Mouse (Mus musculus) frontal cortex, adult 2 months (tissue): ENCODE measurements at regions not wholly inside any gene's neighbourhood (a gene's known extent, or its start where the extent isn't known, plus 50 kb on each side); places are given as distances from the start of the nearest gene placed in this dataset.

ENCODE experiments used
- DNase-seq, 2 experiments: peaks; one replicate each; pipeline ENCODE4 v3.0.0; 2022; ENCODE audit warnings: low spot score in 1 of 2; ENCODE audit errors: extremely low spot score in 1 of 2

- no peak for DNase-seq
Observed at GRCm38 (mm10) chr7:98768460-98768859, 65.6 kb downstream of the Thap12 start.

- DNase-seq: no peak
Observed at GRCm38 (mm10) chr7:98769111-98769734, 65.7 kb upstream of the Wnt11 start.

- DNase-seq: no peak
Observed at GRCm38 (mm10) chr7:98770257-98770890, 64.5 kb upstream of the Wnt11 start.

- no peak for DNase-seq
Observed at GRCm38 (mm10) chr7:98771134-98771775, 63.7 kb upstream of the Wnt11 start.

GRCm38 (mm10) chr7:98774597-98774996, 60.3 kb upstream of the Wnt11 start:
- no peak for DNase-seq

GRCm38 (mm10) chr7:98775031-98775430, 59.9 kb upstream of the Wnt11 start:
- no peak for DNase-seq

GRCm38 (mm10) chr7:98777304-98777849, 57.5 kb upstream of the Wnt11 start:
- no peak for DNase-seq

GRCm38 (mm10) chr7:98778929-98779328, 56.0 kb upstream of the Wnt11 start:
- DNase-seq: peak in 1 of 2 experiments; percentile 78

- no peak for DNase-seq
Observed at GRCm38 (mm10) chr7:98783521-98783920, 51.4 kb upstream of the Wnt11 start.

- DNase-seq: peak in 1 of 2 experiments; percentile 40
Observed at GRCm38 (mm10) chr7:98783954-98784353, 51.0 kb upstream of the Wnt11 start.

- DNase-seq: no peak
Observed at GRCm38 (mm10) chr7:98784369-98784931, 50.5 kb upstream of the Wnt11 start.
